Mouse (Mus musculus) hematopoietic stem cell, adult 5-6 weeks (primary cell): ENCODE data around the gene Nav3. TPM values are rescaled to one million over a fixed set of nuclear protein-coding genes. Genes with fewer than 3 reads are reported as not detected.
A peak's percentile ranks its signal among the peaks of the same experiment; 100 is the strongest.
"Not testable (repeated sequence)": the region's sequence is repeated elsewhere in the genome, so short reads cannot be mapped to it uniquely, and the experiment has no call there.

ENCODE experiments used
- ATAC-seq, 2 experiments: fragments of 125-278 bp in 1 of 2; replicated peaks in 1 of 2; 2 replicates each; pipeline ENCODE4 v1.8.0; 2016 to 2017; ENCODE audit warnings: inconsistent platforms in 2 of 2, mild to moderate bottlenecking in 2 of 2, moderate number of reproducible peaks in 2 of 2, low read depth in 1 of 2, moderate TSS enrichment in 1 of 2; ENCODE audit not compliant: low FRiP score in 2 of 2, poor library complexity in 2 of 2, severe bottlenecking in 2 of 2, insufficient read depth in 1 of 2, low TSS enrichment in 1 of 2
- total RNA-seq: library from RNA; stranded (forward); fragments of 172-1452, 232-1000 nt; gene quantifications from 2 replicates; pipeline ENCODE4 v1.2.3, GENCODE M21; 2017

Gene Nav3
- total RNA-seq, 1 experiment from 2014 or later: 0.25 TPM

GRCm38 (mm10) chr10:110019266-110019866 lies 436.6 kb downstream of the Nav3 start:
- no peak for ATAC-seq

- not testable (repeated sequence) for ATAC-seq
These were observed 454.7 kb downstream of the Nav3 start for GRCm38 (mm10) chr10:110001328-110001727.

- ATAC-seq: no peak
These were observed 455.2 kb downstream of the Nav3 start for GRCm38 (mm10) chr10:110000755-110001247.

- no peak for ATAC-seq
These were observed 456.1 kb downstream of the Nav3 start for GRCm38 (mm10) chr10:109999904-110000303.

- no peak for ATAC-seq
These were observed 461.7 kb downstream of the Nav3 start for GRCm38 (mm10) chr10:109994302-109994701.

DNA sequence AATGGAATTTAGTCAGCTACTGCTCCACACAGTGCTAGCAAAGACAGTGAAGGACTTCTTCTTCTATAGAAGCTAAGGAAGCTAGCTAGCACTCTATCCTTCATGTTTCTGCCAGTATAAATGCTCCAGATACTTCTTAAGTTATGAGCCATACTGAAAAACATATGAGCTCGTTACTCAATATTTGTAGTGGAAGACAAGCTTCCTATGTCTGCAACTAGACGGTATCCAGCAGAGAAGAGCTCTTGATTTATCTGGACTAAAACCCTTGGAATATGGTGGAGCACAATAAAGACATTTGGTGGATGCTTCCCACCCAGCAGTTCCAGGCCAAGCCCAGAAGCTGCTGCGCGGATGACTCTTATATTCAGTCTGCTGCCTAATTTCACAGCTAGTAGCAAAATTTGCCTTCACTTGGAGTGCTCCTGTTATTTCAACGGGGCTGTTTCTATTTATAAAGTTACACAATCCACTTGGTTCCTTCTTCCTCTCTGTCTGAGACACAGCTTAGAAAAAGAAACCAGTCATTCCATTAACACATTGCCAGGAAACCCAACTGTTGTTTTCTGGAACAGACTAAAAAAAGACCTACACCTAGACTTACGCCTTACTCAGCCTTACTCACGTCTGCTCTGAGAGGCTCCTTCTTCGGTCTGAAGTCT lies 470.0 kb downstream of the Nav3 start:
- ATAC-seq: peak; percentile 74 to 79

DNA sequence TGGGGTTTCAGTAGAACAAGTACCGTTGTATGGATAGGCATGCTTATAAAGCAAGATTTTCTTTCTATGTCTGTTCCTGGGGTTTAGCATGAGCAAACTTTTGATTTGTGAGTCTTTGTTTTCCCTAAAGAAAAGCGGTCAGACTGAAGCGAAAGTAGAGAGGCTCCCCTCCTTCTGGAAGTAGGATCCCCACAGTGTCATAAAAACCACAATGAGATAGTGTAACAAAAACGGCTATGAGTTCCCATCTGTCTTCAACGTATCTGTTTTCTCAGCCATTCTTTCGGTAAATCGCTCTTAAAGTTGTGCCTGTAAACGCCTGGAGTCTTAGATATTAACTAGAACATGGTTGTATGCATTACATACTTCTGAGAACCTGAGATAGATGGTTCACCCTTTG lies 479.7 kb downstream of the Nav3 start:
- no peak for ATAC-seq

- ATAC-seq: no peak
These were observed 481.8 kb downstream of the Nav3 start for GRCm38 (mm10) chr10:109974177-109974576.

- 0 out of 4 replicates have a peak, but pooled peaks of 1 of the 2 experiments have one; percentile 27 for ATAC-seq
These were observed 482.5 kb downstream of the Nav3 start for GRCm38 (mm10) chr10:109973483-109973882.

- no peak for ATAC-seq
These were observed 505.7 kb downstream of the Nav3 start for GRCm38 (mm10) chr10:109950296-109950695.

DNA sequence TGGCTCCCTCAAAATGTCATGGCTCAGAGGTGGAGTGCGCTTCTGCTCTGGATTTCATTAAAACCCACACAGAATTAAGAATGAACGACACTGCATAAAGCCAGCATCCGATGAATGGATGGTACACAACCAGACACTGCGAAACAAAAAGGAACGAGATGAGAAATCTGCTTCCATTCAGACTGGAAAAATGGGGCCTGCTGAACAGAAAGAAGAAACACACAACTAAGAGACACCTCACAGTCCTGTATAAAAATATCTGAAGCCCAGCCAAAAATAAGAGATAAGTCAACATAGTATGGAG lies 526.7 kb downstream of the Nav3 start:
- no peak for ATAC-seq

GRCm38 (mm10) chr10:109928547-109929318 lies 527.3 kb downstream of the Nav3 start:
- ATAC-seq: no peak

DNA sequence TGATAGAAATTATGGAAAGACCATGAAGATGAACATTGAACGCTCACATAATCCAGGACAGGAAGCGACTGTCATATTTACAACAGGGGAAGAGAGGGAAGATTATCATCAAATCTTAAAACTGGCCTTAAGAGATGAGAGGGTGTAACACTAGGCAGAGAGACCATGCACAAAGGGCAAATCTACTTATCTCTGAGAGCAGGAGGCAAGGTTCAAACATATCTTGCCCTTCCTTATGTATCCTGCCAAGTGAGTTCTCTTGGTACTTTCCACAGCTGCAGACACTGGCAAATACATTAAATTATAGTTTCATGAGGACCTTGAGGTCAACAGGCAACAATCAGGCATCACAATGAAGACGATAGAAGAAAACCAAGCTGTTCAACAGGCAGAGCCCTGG lies 529.9 kb downstream of the Nav3 start:
- ATAC-seq: peak; percentile 44 to 49; a peak in 2 of 4 replicates

- ATAC-seq: peak; percentile 65 to 67
These were observed 531.9 kb downstream of the Nav3 start for GRCm38 (mm10) chr10:109924136-109924535.

DNA sequence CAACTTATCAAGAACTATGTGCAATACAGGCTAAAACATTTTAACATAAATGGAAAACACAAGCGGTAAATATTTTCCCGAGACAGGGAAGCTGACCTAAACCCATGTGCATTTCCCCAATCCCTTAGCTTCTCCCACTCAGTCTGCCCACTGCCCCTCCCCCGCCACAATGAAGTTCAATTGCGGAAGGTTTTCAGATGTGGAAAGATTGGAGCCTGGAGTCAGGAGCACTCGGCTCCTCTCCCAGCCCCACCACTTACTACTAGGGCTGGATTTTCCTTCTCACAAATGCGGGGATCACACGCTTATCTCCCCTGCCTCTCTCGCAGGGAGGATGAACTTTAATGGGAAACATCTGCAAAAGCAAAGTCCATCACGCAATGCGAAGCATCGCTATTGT lies 534.6 kb downstream of the Nav3 start:
- ATAC-seq: no peak

DNA sequence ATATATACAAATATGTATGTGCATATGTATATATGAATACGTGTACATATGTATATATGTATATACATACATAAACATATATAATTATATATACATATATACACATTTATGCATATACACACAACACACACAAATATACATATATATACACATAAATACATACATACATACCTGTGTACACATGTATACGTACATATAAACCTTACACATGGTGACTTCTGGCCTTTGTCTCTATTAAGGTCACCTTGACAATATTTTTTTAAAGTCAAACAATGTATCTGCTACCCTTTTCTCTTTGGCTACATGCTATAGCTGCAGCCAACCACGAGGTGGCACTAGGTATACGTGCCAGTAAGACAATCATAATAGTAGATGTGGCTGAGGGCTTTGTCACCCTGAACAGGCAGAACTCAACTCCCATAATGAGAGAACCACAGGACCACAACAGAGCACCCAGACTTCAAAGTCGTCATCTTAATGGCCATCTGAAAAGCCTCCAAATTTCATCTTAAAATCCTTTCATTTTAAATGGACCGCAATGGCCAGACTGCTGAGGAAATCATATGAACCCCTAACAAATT lies 535.3 kb downstream of the Nav3 start:
- ATAC-seq: peak; percentile 86 to 88

- ATAC-seq: no peak
These were observed 536.5 kb downstream of the Nav3 start for GRCm38 (mm10) chr10:109919515-109919914.

GRCm38 (mm10) chr10:109907206-109907605 lies 548.8 kb downstream of the Nav3 start:
- ATAC-seq: no peak
